Mouse (Mus musculus): ENCODE measurements around the gene Sdccag8.

- TF ChIP-seq CTCF (IDR thresholded peaks at IDR 0.05; ENCODE audit: low read depth) (0 out of 2 replicates have a peak, but pooled peaks have one; percentile 2), EP300 (IDR thresholded peaks at IDR 0.05; ENCODE audit: low read depth) (no peak)
These were observed 134.9 kb downstream of the Sdccag8 start for GRCm38 (mm10) chr1:176949320-176949719.

Data from heart, postnatal 0 days (tissue).